Mouse (Mus musculus): ENCODE measurements around the gene 1700003F12Rik.

GRCm38 (mm10) chr2:154568329-154569070 is 21.6 kb downstream of the 1700003F12Rik start:
- TF ChIP-seq CTCF (conservative IDR thresholded peaks at IDR 0.05; ENCODE audit: insufficient read depth, insufficient read length, low read depth, low read length) (no peak), POLR2A (IDR thresholded peaks at IDR 0.05; ENCODE audit: low read depth, low read length) (no peak)
